Mouse (Mus musculus) kidney, adult 9 months (tissue): ENCODE data around the gene Zbtb20.

ENCODE experiments used
- DNase-seq: peaks from one replicate; pipeline ENCODE4 v3.0.0; 2022

The Zbtb20 gene

DNA sequence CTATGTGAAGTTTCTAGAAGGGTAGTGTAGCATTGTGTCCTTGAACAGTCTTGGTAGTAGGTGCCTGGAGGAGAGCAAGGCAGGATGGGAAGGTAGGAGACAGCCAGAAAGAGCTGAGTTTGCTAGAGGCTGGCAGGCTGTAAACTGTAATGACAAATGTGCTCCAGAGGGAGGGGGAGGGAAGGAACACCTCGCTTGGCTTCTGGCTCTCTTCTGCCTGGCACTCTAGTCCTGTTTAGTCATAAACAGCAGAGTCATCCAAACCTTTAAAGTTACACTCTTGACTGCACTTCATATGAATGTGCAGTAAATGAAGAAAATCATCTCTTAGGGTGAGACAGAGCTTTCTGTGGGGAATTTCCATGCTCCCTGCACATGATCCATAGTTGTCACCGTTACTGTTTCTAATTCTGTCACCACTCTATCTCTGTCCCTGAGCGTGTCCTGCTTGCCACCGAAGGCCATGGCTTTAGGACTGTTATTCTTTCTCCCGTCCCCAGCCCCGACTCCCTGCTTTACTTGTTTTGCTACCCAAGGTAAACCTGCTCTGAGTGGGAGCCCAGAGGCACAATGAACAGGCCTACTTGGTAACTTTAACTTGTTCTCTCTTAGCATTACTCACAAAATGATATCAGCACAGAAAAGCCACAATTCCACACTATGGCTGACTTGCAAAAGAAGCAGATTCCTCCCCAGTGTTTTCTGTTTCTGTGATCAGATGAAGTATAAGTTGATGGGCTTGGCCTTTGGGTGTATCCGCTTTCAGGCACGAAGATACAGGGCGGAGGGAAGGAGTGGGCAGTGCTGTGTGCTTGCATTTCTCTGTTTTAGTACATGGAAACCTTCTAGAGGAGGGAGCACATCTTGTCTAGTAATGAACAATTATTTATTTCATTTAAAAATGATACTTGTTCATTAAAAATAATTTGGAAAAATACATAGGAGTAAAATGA, 427.8 kb downstream of the Zbtb20 start:
- peak; percentile 95 for DNase-seq

- DNase-seq = no peak
Measured at GRCm38 (mm10) chr16:43309968-43310431, 434.3 kb downstream of the Zbtb20 start.

GRCm38 (mm10) chr16:43324009-43324408, 448.3 kb downstream of the Zbtb20 start:
- no peak for DNase-seq

- DNase-seq = no peak
Measured at GRCm38 (mm10) chr16:43328221-43328620, 452.5 kb downstream of the Zbtb20 start.

DNA sequence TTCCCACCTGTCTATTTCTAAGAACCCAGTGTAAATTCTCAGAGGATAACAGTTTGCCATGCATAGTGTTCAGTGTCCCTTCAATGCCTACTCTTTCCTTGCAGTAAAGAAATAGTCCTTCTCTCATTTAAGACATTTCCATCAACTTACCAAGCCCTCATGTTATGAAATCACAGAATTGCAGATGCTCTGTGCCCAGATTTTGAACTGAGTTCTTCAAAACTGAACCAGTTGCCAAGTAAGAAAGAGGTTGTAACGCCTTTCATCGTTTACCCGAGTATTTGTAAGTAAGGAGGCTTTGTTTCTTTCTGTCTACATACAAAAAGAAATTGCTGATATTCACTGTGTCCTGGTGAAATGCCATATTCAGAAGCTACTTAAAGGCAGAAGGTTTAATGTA, 454.5 kb downstream of the Zbtb20 start:
- DNase-seq = no peak

DNA sequence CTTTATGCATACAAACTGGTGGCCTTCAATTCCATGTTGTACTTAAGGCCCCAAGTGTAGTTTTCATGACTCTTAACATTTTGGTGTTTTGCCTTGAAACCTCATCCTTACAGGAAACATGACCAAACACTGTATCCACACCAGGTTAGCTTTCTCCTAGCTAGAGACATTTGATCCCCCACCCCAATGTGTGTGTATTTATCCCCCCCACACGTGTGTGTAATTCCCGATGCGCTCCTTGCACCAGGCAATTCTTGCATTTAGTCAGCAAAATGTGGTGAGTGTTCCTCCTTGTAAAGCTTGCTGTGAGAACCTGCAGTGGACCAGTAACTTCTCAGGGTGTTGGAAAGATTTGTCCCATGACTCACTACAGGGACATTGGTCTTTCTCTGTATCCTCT, 455.8 kb downstream of the Zbtb20 start:
- DNase-seq = no peak

DNA sequence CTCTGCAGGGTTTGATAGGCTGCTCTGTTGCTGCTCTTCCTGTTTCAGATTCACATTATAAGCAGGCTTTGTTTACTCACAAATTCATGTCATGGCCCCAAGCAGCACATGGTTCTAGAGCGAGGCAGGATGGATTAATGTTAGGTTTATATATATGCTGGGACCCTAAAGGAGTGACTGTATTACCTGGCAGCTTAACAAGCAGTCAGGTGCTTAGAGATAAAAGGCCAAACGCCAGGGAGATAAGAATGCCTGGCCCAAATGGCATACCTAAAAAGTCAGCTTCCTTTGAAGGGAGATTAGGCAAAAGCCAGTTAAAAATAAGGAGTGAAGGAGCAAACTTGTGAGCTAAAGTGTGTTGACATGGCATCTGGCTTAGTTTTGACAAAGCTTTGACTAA, 457.1 kb downstream of the Zbtb20 start:
- no peak for DNase-seq

DNA sequence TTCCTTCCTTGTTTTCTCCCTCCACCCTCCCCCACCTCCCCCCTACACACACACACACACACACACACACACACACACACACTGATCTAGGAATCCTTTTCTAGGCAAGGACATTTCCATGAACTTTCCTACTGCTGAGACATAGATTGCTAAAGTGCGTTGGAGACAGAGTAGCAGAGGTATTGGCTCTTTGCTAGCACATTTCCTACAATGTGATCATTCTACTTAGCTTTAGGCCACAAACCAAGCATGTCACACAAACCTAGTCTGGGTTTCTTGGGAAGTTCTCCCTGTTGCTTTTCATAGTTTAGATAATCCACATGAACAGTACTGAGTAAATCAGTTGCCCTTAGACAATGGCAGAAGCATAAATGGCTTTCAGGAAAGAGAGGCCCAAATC, 457.6 kb downstream of the Zbtb20 start:
- no peak for DNase-seq

GRCm38 (mm10) chr16:43334411-43335150, 458.9 kb downstream of the Zbtb20 start:
- peak; percentile 63 for DNase-seq

DNA sequence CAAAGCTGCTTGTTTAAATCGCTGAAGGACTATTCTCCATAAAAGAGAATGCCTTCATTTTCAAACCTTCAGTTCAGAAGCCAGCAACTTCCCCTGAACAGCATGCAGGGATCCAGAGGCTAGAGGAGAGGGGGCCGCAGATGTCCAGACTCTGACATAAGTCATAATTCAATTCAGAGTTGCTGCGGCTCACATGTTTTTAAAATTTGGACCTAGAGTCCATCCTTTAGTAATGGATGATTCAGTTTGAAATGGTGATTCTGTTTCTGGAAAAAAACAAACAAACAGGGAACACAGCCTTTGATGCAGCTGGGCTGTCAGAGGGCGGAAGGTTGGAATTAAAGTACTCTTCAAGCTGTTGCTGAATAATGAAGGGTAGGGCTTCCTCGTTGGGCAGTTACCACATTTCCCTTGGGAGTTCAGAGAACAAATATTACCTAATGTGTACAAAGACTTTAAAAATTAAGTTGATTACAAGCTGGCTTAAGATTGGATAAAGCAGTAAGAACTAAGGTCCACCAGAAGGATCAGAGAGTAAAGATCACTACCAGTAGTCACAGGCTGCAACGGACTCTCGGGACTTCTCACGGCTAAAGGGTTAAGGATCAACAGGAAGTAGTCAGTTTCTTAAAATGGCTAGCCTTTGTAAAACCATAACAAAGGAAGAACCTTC, 459.6 kb downstream of the Zbtb20 start:
- peak; percentile 91 for DNase-seq

GRCm38 (mm10) chr16:43335824-43336215, 460.1 kb downstream of the Zbtb20 start:
- DNase-seq = peak; percentile 89

GRCm38 (mm10) chr16:43340712-43341111, 465.0 kb downstream of the Zbtb20 start:
- DNase-seq = no peak

- no peak for DNase-seq
Measured at GRCm38 (mm10) chr16:43341916-43342455, 466.3 kb downstream of the Zbtb20 start.

GRCm38 (mm10) chr16:43346094-43346493, 470.4 kb downstream of the Zbtb20 start:
- DNase-seq = no peak

- DNase-seq = no peak
Measured at GRCm38 (mm10) chr16:43355776-43356645, 480.3 kb downstream of the Zbtb20 start.

- DNase-seq = no peak
Measured at GRCm38 (mm10) chr16:43359546-43359945, 483.9 kb downstream of the Zbtb20 start.

DNA sequence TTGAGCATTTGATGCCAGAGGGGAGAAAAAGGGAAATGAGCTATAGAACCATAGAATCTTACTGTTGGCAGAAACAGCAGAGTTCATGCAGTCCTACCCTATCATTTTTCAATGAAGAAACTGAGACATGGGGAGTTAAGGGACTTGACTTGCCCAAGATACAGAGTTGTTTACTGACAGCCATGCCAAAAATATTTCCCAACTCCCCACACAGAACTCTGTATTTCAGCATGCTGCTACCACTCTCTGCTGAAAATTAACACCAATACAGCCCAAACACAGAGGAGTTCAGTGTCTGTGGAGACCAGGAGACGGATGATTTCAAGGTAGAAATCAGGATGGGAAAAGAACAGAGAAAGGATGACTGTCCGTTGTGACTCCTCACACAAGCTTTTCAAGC, 484.4 kb downstream of the Zbtb20 start:
- DNase-seq = no peak

GRCm38 (mm10) chr16:43360838-43361480, 485.3 kb downstream of the Zbtb20 start:
- peak; percentile 86 for DNase-seq

- DNase-seq = peak; percentile 86
Measured at GRCm38 (mm10) chr16:43362651-43363300, 487.1 kb downstream of the Zbtb20 start.

DNA sequence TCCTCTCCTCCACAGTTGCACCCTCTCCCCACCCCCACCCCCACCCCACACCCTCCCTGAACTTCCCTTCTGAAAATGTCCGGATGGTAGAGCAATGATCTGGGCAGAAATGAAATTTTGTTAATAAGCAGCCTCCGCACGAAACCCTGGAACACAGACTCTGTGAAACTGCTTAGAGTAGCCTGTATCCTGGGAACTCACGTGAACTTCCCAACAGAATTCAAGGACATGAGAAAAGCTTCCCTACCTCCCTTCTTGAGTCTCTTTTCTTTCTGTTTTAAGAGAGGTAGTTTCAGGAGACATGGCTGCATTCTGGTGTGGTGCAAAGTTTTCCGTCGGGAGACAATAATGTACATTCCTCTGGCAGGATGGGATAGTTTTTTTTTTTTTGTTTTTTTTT, 487.6 kb downstream of the Zbtb20 start:
- DNase-seq = peak; percentile 59
